Comparison of ENCODE assay signal across 1 mouse cellular context in the genomic region with DNA sequence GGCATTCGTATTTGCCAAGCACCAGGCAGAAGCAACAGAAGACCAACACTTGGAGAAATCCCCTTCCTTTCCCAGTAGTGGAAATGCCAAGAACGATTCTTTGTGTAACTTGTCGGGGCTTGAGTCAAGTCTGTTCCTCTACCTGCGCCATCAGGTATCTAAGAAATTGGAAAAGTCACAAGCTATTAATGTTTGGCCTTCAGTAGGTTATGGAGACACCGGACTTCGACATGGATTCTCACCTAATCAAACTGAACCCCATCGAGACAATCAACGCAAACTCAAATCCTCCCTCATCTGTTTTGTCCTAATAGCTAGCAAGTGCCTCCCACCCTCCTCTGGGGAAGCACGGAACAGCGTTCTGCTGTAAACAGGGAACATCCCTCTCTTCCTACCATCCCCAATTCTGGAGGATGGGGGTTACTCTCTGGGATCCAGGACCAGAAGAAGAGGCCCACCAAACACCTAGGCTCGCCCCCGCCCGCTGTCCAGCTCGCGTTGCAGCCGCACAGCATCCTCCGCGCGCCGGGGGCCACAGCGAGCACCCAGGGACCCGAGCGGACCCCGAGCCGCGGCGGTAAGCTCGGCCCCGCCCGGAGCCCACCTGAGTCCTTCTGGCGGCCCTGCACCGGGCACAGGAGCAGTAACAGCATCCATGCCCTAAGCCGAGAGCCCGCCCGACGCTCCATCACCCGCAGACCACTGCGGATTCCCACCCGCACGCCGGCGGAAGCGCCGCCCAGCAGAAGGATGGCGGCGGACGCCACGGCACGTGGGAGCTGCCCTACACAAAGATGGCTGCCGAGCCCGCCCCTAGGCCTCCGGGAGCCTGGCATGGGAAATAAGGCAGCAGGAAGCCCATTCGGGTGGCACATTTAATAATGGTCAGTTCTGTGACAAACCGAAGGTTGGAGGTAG.
TF ChIP-seq lines count a peak whose summit lies in the region.

TSS of gene Poglut1 (minus strand) at position 780 of the 918 bp plus-strand sequence.

TF ChIP-seq in CH12.LX, 34 proteins besides CTCF, POLR2A, EP300 and RAD21 (continued from another document):
- peak; percentile 90 for TF ChIP-seq TBP (conservative IDR thresholded peaks at IDR 0.05; ENCODE audit: low read depth, low read length)
- peak; percentile 95 for TF ChIP-seq MYC (IDR thresholded peaks at IDR 0.05; ENCODE audit: low read depth, low read length)
- peak; percentile 21; the same call in 1 of the 2 replicates for TF ChIP-seq ETS1 (conservative IDR thresholded peaks at IDR 0.05; ENCODE audit: low read depth, low read length)
- TF ChIP-seq BHLHE40 (IDR thresholded peaks at IDR 0.05; ENCODE audit: low read depth, low read length), result peak; percentile 99
- TF ChIP-seq JUND (conservative IDR thresholded peaks at IDR 0.05; ENCODE audit: low read depth, low read length), result no peak
- TF ChIP-seq ELF1 (IDR thresholded peaks at IDR 0.05; ENCODE audit: low read depth, low read length), result peak; percentile 86
- no peak for TF ChIP-seq CHD2 (IDR thresholded peaks at IDR 0.05; ENCODE audit: low read length)
- TF ChIP-seq KAT2A (IDR thresholded peaks at IDR 0.05; ENCODE audit: insufficient replicate concordance, low read length), result peak; percentile 87; the same call in 1 of the 2 replicates
- TF ChIP-seq MEF2A (IDR thresholded peaks at IDR 0.05; ENCODE audit: borderline replicate concordance, low read depth, low read length), result peak; percentile 62
- TF ChIP-seq HCFC1 (IDR thresholded peaks at IDR 0.05; ENCODE audit: low read depth, low read length), result peak; percentile 93
- peak; percentile 95 for TF ChIP-seq TCF12 (IDR thresholded peaks at IDR 0.05; ENCODE audit: low read depth, low read length)
- no peak for TF ChIP-seq ZKSCAN1 (IDR thresholded peaks at IDR 0.05; ENCODE audit: borderline replicate concordance, low read depth, low read length)
- peak; percentile 75; the same call in 1 of the 2 replicates for TF ChIP-seq IRF4 (IDR thresholded peaks at IDR 0.05; ENCODE audit: low read depth, low read length)
- peak; percentile 93 for TF ChIP-seq RCOR1 (conservative IDR thresholded peaks at IDR 0.05; ENCODE audit: low read depth, low read length)
- peak; percentile 91 for TF ChIP-seq USF1 (IDR thresholded peaks at IDR 0.05; ENCODE audit: low read depth, low read length)
- TF ChIP-seq MAFK (IDR thresholded peaks at IDR 0.05; ENCODE audit: insufficient replicate concordance, low read length), result no peak
- peak; percentile 67 for TF ChIP-seq CHD1 (IDR thresholded peaks at IDR 0.05; ENCODE audit: low read depth, low read length)
- TF ChIP-seq ZMIZ1 (IDR thresholded peaks at IDR 0.05; ENCODE audit: low read depth, low read length), result peak; percentile 94; the same call in 1 of the 2 replicates
- no peak for TF ChIP-seq JUN (IDR thresholded peaks at IDR 0.05; ENCODE audit: insufficient read depth, low read depth, low read length)
- peak; percentile 97 for TF ChIP-seq MXI1 (IDR thresholded peaks at IDR 0.05; ENCODE audit: low read depth, low read length)
- TF ChIP-seq GABPA (IDR thresholded peaks at IDR 0.05; ENCODE audit: insufficient replicate concordance, low read depth, low read length), result no peak; the same call in 1 of the 2 replicates
- TF ChIP-seq MAX (IDR thresholded peaks at IDR 0.05; ENCODE audit: low read length), result peak; percentile 98
- peak; percentile 92 for TF ChIP-seq SIN3A (IDR thresholded peaks at IDR 0.05; ENCODE audit: low read length)
- no peak for TF ChIP-seq SMC3 (IDR thresholded peaks at IDR 0.05; ENCODE audit: low read depth, low read length)
- TF ChIP-seq UBTF (IDR thresholded peaks at IDR 0.05; ENCODE audit: low read depth, low read length), result peak; percentile 74
